Mouse (Mus musculus): ENCODE results near the gene Iqgap1. TPM values are rescaled to one million over a fixed set of nuclear protein-coding genes. Genes with fewer than 3 reads are reported as not detected.
A peak's percentile ranks its signal among the peaks of the same experiment; 100 is the strongest.

The Iqgap1 gene
- total and polyA plus RNA-seq, 2 experiments: 2.8 to 7.8 TPM

GRCm38 (mm10) chr7:80857181-80857580 lies 31.4 kb upstream of the Iqgap1 start:
- Histone ChIP-seq H3K36me3 (ENCODE audit: control insufficient read depth, insufficient read depth, low read length) (no peaks in the 10 kb centered on the region), H3K4me1 (ENCODE audit: control insufficient read depth, insufficient read depth, low read length) (peaks cover 4% of the 10 kb centered on the region; the same call in 1 of the 2 replicates), H3K27ac (replicated peaks; ENCODE audit: insufficient read depth, low read depth, low read length) (no peak overlapping the region), H3K4me3 (ENCODE audit: insufficient read depth, low read depth, low read length) (no peak overlapping the region), H3K9ac (ENCODE audit: low read depth, low read length) (no peak overlapping the region), H3K79me2 (ENCODE audit: control insufficient read depth, insufficient read depth, low read length) (no peaks in the 10 kb centered on the region), H3K27me3 (ENCODE audit: control insufficient read depth, insufficient read depth, low read length) (no peaks in the 10 kb centered on the region)
- 10% methylated on average over 6 of the region's 6 CpGs for WGBS
- peak; percentile 68 for DNase-seq (ENCODE audit: extremely low read depth, low read depth, low spot score)
- TF ChIP-seq CTCF (IDR thresholded peaks at IDR 0.05; ENCODE audit: low read depth, low read length) (peak; percentile 83), POLR2A (IDR thresholded peaks at IDR 0.05; ENCODE audit: extremely low read depth, insufficient read depth, low read length) (no peak)

DNA sequence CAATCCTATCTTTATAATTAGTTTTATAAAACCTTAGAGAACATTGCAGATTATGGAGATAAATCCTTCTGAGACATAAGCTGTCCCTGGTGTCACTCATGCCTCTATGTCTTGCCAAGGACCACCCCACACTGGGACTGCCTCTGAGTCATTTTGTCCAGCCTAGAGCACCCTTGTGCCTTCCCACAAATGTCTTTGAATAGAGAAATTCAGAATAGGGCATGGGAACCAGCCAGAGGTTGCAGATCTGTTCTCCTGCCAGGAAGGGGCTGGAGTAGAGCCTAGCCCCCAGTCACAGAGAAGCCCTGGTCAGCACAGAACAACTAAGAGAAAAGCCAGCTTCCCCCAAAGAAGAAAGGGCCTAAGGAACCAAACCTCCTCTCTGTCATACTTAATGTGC lies 29.5 kb upstream of the Iqgap1 start:
- no peaks in the 10 kb centered on the region for H3K27me3 ChIP-seq (ENCODE audit: control insufficient read depth, insufficient read depth, low read length)
- no peak overlapping the region for H3K9ac ChIP-seq (ENCODE audit: low read depth, low read length)
- H3K79me2 ChIP-seq (ENCODE audit: control insufficient read depth, insufficient read depth, low read length): no peaks in the 10 kb centered on the region
- H3K4me3 ChIP-seq (ENCODE audit: insufficient read depth, low read depth, low read length): no peak overlapping the region
- H3K27ac ChIP-seq (replicated peaks; ENCODE audit: insufficient read depth, low read depth, low read length): no peak overlapping the region
- no peak for DNase-seq (ENCODE audit: extremely low read depth, low read depth, low spot score)
- TF ChIP-seq CTCF (IDR thresholded peaks at IDR 0.05; ENCODE audit: low read depth, low read length): no peak
- TF ChIP-seq POLR2A (IDR thresholded peaks at IDR 0.05; ENCODE audit: extremely low read depth, insufficient read depth, low read length): no peak
- no peaks in the 10 kb centered on the region for H3K36me3 ChIP-seq (ENCODE audit: control insufficient read depth, insufficient read depth, low read length)
- H3K4me1 ChIP-seq (ENCODE audit: control insufficient read depth, insufficient read depth, low read length): no peaks in the 10 kb centered on the region; the same call in 1 of the 2 replicates

DNA sequence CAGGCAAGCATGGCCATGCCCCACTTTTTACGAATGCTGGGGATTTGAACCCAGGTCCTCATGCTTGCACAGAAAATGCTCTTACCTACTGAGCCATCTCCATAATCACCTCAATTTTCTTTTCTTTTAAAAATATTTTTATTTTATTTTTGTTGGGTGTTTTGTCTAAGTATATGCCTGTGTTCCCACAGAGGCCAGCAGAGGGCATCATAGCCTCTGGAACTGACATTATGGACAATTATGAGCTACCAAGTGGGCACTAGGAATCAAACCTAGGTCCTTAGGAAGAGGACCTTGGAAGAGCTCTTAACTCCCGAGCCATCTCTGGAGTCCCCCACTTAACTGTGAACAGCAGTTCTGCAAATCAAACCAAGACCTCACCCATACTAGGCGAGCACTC lies 27.4 kb upstream of the Iqgap1 start:
- H3K27ac ChIP-seq (replicated peaks; ENCODE audit: insufficient read depth, low read depth, low read length): no peak overlapping the region
- no peaks in the 10 kb centered on the region for H3K27me3 ChIP-seq (ENCODE audit: control insufficient read depth, insufficient read depth, low read length)
- no peaks in the 10 kb centered on the region for H3K4me1 ChIP-seq (ENCODE audit: control insufficient read depth, insufficient read depth, low read length)
- no peak overlapping the region for H3K4me3 ChIP-seq (ENCODE audit: insufficient read depth, low read depth, low read length)
- 100% methylated on average over 3 of the region's 3 CpGs for WGBS
- DNase-seq (ENCODE audit: extremely low read depth, low read depth, low spot score): no peak
- no peaks in the 10 kb centered on the region for H3K79me2 ChIP-seq (ENCODE audit: control insufficient read depth, insufficient read depth, low read length)
- TF ChIP-seq POLR2A (IDR thresholded peaks at IDR 0.05; ENCODE audit: extremely low read depth, insufficient read depth, low read length) (no peak), CTCF (IDR thresholded peaks at IDR 0.05; ENCODE audit: low read depth, low read length) (peak; percentile 15; the same call in 1 of the 2 replicates)
- H3K9ac ChIP-seq (ENCODE audit: low read depth, low read length): no peak overlapping the region
- H3K36me3 ChIP-seq (ENCODE audit: control insufficient read depth, insufficient read depth, low read length): no peaks in the 10 kb centered on the region

- no peaks in the 10 kb centered on the region for H3K36me3 ChIP-seq (ENCODE audit: control insufficient read depth, insufficient read depth, low read length)
- H3K4me3 ChIP-seq (ENCODE audit: insufficient read depth, low read depth, low read length): no peak overlapping the region
- DNase-seq (ENCODE audit: extremely low read depth, low read depth, low spot score): no peak
- no peaks in the 10 kb centered on the region for H3K4me1 ChIP-seq (ENCODE audit: control insufficient read depth, insufficient read depth, low read length)
- H3K9ac ChIP-seq (ENCODE audit: low read depth, low read length): no peak overlapping the region
- H3K27ac ChIP-seq (replicated peaks; ENCODE audit: insufficient read depth, low read depth, low read length): no peak overlapping the region
- no peak for TF ChIP-seq CTCF (IDR thresholded peaks at IDR 0.05; ENCODE audit: low read depth, low read length)
- TF ChIP-seq POLR2A (IDR thresholded peaks at IDR 0.05; ENCODE audit: extremely low read depth, insufficient read depth, low read length): no peak
- no peaks in the 10 kb centered on the region for H3K79me2 ChIP-seq (ENCODE audit: control insufficient read depth, insufficient read depth, low read length)
- no peaks in the 10 kb centered on the region for H3K27me3 ChIP-seq (ENCODE audit: control insufficient read depth, insufficient read depth, low read length)
- WGBS: 85% methylated on average over 5 of the region's 5 CpGs
These were observed 24.7 kb upstream of the Iqgap1 start for GRCm38 (mm10) chr7:80850520-80850919.

- TF ChIP-seq POLR2A (IDR thresholded peaks at IDR 0.05; ENCODE audit: extremely low read depth, insufficient read depth, low read length) (no peak), CTCF (IDR thresholded peaks at IDR 0.05; ENCODE audit: low read depth, low read length) (peak; percentile 75)
- WGBS: 25% methylated on average over 4 of the region's 4 CpGs
- DNase-seq (ENCODE audit: extremely low read depth, low read depth, low spot score): peak; percentile 66
These were observed 23.9 kb upstream of the Iqgap1 start for GRCm38 (mm10) chr7:80849710-80850109.

GRCm38 (mm10) chr7:80849267-80849666 lies 23.5 kb upstream of the Iqgap1 start:
- no peaks in the 10 kb centered on the region for H3K4me1 ChIP-seq (ENCODE audit: control insufficient read depth, insufficient read depth, low read length)
- TF ChIP-seq CTCF (IDR thresholded peaks at IDR 0.05; ENCODE audit: low read depth, low read length): no peak
- TF ChIP-seq POLR2A (IDR thresholded peaks at IDR 0.05; ENCODE audit: extremely low read depth, insufficient read depth, low read length): no peak
- no peak overlapping the region for H3K9ac ChIP-seq (ENCODE audit: low read depth, low read length)
- no peaks in the 10 kb centered on the region for H3K27me3 ChIP-seq (ENCODE audit: control insufficient read depth, insufficient read depth, low read length)
- no peak overlapping the region for H3K4me3 ChIP-seq (ENCODE audit: insufficient read depth, low read depth, low read length)
- H3K79me2 ChIP-seq (ENCODE audit: control insufficient read depth, insufficient read depth, low read length): no peaks in the 10 kb centered on the region
- no peak overlapping the region for H3K27ac ChIP-seq (replicated peaks; ENCODE audit: insufficient read depth, low read depth, low read length)
- H3K36me3 ChIP-seq (ENCODE audit: control insufficient read depth, insufficient read depth, low read length): no peaks in the 10 kb centered on the region
- DNase-seq (ENCODE audit: extremely low read depth, low read depth, low spot score): no peak
- 76% methylated on average over 2 of the region's 2 CpGs for WGBS

More at GRCm38 (mm10) chr7:80849710-80850109, 23.9 kb upstream of the Iqgap1 start:
- no peaks in the 10 kb centered on the region for H3K79me2 ChIP-seq (ENCODE audit: control insufficient read depth, insufficient read depth, low read length)
- H3K27me3 ChIP-seq (ENCODE audit: control insufficient read depth, insufficient read depth, low read length): no peaks in the 10 kb centered on the region
- H3K4me3 ChIP-seq (ENCODE audit: insufficient read depth, low read depth, low read length): no peak overlapping the region
- no peak overlapping the region for H3K9ac ChIP-seq (ENCODE audit: low read depth, low read length)
- H3K36me3 ChIP-seq (ENCODE audit: control insufficient read depth, insufficient read depth, low read length): no peaks in the 10 kb centered on the region
- H3K27ac ChIP-seq (replicated peaks; ENCODE audit: insufficient read depth, low read depth, low read length): no peak overlapping the region
- H3K4me1 ChIP-seq (ENCODE audit: control insufficient read depth, insufficient read depth, low read length): no peaks in the 10 kb centered on the region
